Mouse (Mus musculus): ENCODE measurements at regions not wholly inside any gene's neighbourhood (a gene's known extent, or its start where the extent isn't known, plus 50 kb on each side); places are given as distances from the start of the nearest gene placed in this dataset.
"Not testable (repeated sequence)": the region's sequence is repeated elsewhere in the genome, so short reads cannot be mapped to it uniquely, and the experiment has no call there.

GRCm38 (mm10) chrX:19341231-19342007, 139.7 kb downstream of the Tex13c3 start:
- intact Hi-C loops (cut with DNase I); DNase-seq (ENCODE audit: low spot score): not testable (repeated sequence)

GRCm38 (mm10) chrX:19313286-19313685, 167.8 kb downstream of the Tex13c3 start:
- intact Hi-C loops (cut with DNase I): no loop called here
- DNase-seq (ENCODE audit: low spot score): no peak

GRCm38 (mm10) chrX:19311809-19312559, 169.1 kb downstream of the Tex13c3 start:
- no peak for DNase-seq (ENCODE audit: low spot score)
- intact Hi-C loops (cut with DNase I): no loop called here

GRCm38 (mm10) chrX:19311377-19311776, 169.7 kb downstream of the Tex13c3 start:
- DNase-seq (ENCODE audit: low spot score): no peak
- intact Hi-C loops (cut with DNase I): no loop called here

- no peak for DNase-seq (ENCODE audit: low spot score)
- intact Hi-C loops (cut with DNase I): no loop called here
These were observed 192.9 kb downstream of the Tex13c3 start for GRCm38 (mm10) chrX:19288171-19288570.

- intact Hi-C loops (cut with DNase I): no loop called here
- no peak for DNase-seq (ENCODE audit: low spot score)
These were observed 194.7 kb downstream of the Tex13c3 start for GRCm38 (mm10) chrX:19286431-19286830.

- intact Hi-C loops (cut with DNase I): no loop called here
- no peak for DNase-seq (ENCODE audit: low spot score)
These were observed 195.3 kb downstream of the Tex13c3 start for GRCm38 (mm10) chrX:19285773-19286172.

- intact Hi-C loops (cut with DNase I): no loop called here
- no peak for DNase-seq (ENCODE audit: low spot score)
These were observed 198.0 kb downstream of the Tex13c3 start for GRCm38 (mm10) chrX:19283078-19283477.

GRCm38 (mm10) chrX:19264237-19264636, 216.9 kb downstream of the Tex13c3 start:
- intact Hi-C loops (cut with DNase I): no loop called here
- DNase-seq (ENCODE audit: low spot score): no peak

- intact Hi-C loops (cut with DNase I): no loop called here
- no peak for DNase-seq (ENCODE audit: low spot score)
These were observed 234.1 kb downstream of the Tex13c3 start for GRCm38 (mm10) chrX:19246777-19247619.

GRCm38 (mm10) chrX:19237738-19238261, 243.3 kb downstream of the Tex13c3 start:
- intact Hi-C loops (cut with DNase I): no loop called here

GRCm38 (mm10) chrX:19237048-19237737, 243.9 kb downstream of the Tex13c3 start:
- intact Hi-C loops (cut with DNase I): no loop called here
- DNase-seq (ENCODE audit: low spot score): no peak

More at GRCm38 (mm10) chrX:19237738-19238261, 243.3 kb downstream of the Tex13c3 start:
- no peak for DNase-seq (ENCODE audit: low spot score)

- intact Hi-C loops (cut with DNase I): no loop called here
- no peak for DNase-seq (ENCODE audit: low spot score)
These were observed 245.7 kb downstream of the Tex13c3 start for GRCm38 (mm10) chrX:19235449-19235848.

GRCm38 (mm10) chrX:19231823-19232222, 249.3 kb downstream of the Tex13c3 start:
- intact Hi-C loops (cut with DNase I): no loop called here
- DNase-seq (ENCODE audit: low spot score): no peak

GRCm38 (mm10) chrX:19223336-19223735, 257.8 kb downstream of the Tex13c3 start:
- no peak for DNase-seq (ENCODE audit: low spot score)
- intact Hi-C loops (cut with DNase I): no loop called here

- intact Hi-C loops (cut with DNase I): no loop called here
- DNase-seq (ENCODE audit: low spot score): no peak
These were observed 260.2 kb downstream of the Tex13c3 start for GRCm38 (mm10) chrX:19220785-19221496.

GRCm38 (mm10) chrX:19219727-19220126, 261.4 kb downstream of the Tex13c3 start:
- DNase-seq (ENCODE audit: low spot score): no peak
- intact Hi-C loops (cut with DNase I): no loop called here

GRCm38 (mm10) chrX:19219301-19219700, 261.8 kb downstream of the Tex13c3 start:
- no peak for DNase-seq (ENCODE audit: low spot score)
- intact Hi-C loops (cut with DNase I): no loop called here

- DNase-seq (ENCODE audit: low spot score): no peak
- intact Hi-C loops (cut with DNase I): loop anchor here (10.0 kb wide), 1 partner anchor 522 kb away; no protein-coding TSS in a partner anchor
These were observed 274.7 kb downstream of the Tex13c3 start for GRCm38 (mm10) chrX:19206420-19206819.

All from heart, postnatal 25 days (tissue).